Mouse (Mus musculus): ENCODE data around the gene Sirt7. TPM values are rescaled to one million over a fixed set of nuclear protein-coding genes. Genes with fewer than 3 reads are reported as not detected.
A peak's percentile ranks its signal among the peaks of the same experiment; 100 is the strongest.

The Sirt7 gene
- polyA plus RNA-seq, 1 experiment from 2014 or later = 32.7 TPM

- H3K9me3 ChIP-seq (replicated peaks) = no peaks in the 10 kb centered on the region
- no peak for ATAC-seq (replicated peaks; ENCODE audit: low FRiP score)
- peaks cover 45% of the 10 kb centered on the region for H3K36me3 ChIP-seq
- H3K4me1 ChIP-seq = peaks cover 51% of the 10 kb centered on the region
- WGBS = 87% methylated on average over 11 of the region's 11 CpGs
- no peak overlapping the region for H3K4me3 ChIP-seq (replicated peaks)
- H3K9ac ChIP-seq = no peak overlapping the region
- no peak overlapping the region for H3K4me2 ChIP-seq
- no peaks in the 10 kb centered on the region for H3K27me3 ChIP-seq
- no peak overlapping the region for H3K27ac ChIP-seq
Observed at GRCm38 (mm10) chr11:120626785-120627467, 1.9 kb upstream of the Sirt7 start.

GRCm38 (mm10) chr11:120624680-120625111 lies 344 bp downstream of the Sirt7 start:
- H3K4me3 ChIP-seq (replicated peaks) = peak overlapping the region; percentile 90
- peak overlapping the region; percentile 96 for H3K4me2 ChIP-seq
- WGBS = under 1% methylated on average over 53 of the region's 53 CpGs
- ATAC-seq (replicated peaks; ENCODE audit: low FRiP score) = peak; percentile 79
- H3K27ac ChIP-seq = peak overlapping the region; percentile 86
- peak overlapping the region; percentile 63 for H3K9ac ChIP-seq
- H3K9me3 ChIP-seq (replicated peaks) = no peaks in the 10 kb centered on the region
- peaks cover 28% of the 10 kb centered on the region for H3K4me1 ChIP-seq
- peaks cover 64% of the 10 kb centered on the region for H3K36me3 ChIP-seq
- no peaks in the 10 kb centered on the region for H3K27me3 ChIP-seq

- H3K9me3 ChIP-seq (replicated peaks) = no peaks in the 10 kb centered on the region
- H3K9ac ChIP-seq = peak overlapping the region; percentile 63
- H3K4me1 ChIP-seq = peaks cover 23% of the 10 kb centered on the region
- peak overlapping the region; percentile 96 for H3K4me2 ChIP-seq
- ATAC-seq (replicated peaks; ENCODE audit: low FRiP score) = peak; percentile 78
- H3K36me3 ChIP-seq = peaks cover 64% of the 10 kb centered on the region
- H3K27me3 ChIP-seq = no peaks in the 10 kb centered on the region
- peak overlapping the region; percentile 90 for H3K4me3 ChIP-seq (replicated peaks)
- 11% methylated on average over 30 of the region's 30 CpGs for WGBS
- H3K27ac ChIP-seq = peak overlapping the region; percentile 86
Observed at GRCm38 (mm10) chr11:120623961-120624679, 920 bp downstream of the Sirt7 start.

GRCm38 (mm10) chr11:120622805-120623204 lies 2.2 kb downstream of the Sirt7 start:
- Histone ChIP-seq H3K4me2 (no peak overlapping the region), H3K9me3 (replicated peaks) (no peaks in the 10 kb centered on the region), H3K9ac (no peak overlapping the region), H3K4me1 (peaks cover 26% of the 10 kb centered on the region), H3K27ac (no peak overlapping the region), H3K36me3 (peaks cover 65% of the 10 kb centered on the region), H3K27me3 (no peaks in the 10 kb centered on the region), H3K4me3 (replicated peaks) (no peak overlapping the region)
- ATAC-seq (replicated peaks; ENCODE audit: low FRiP score) = no peak
- 95% methylated on average over 6 of the region's 6 CpGs for WGBS

GRCm38 (mm10) chr11:120620195-120620594 lies 4.8 kb downstream of the Sirt7 start:
- H3K9ac ChIP-seq = no peak overlapping the region
- H3K4me1 ChIP-seq = peaks cover 38% of the 10 kb centered on the region
- 94% methylated on average over 14 of the region's 14 CpGs for WGBS
- H3K27ac ChIP-seq = no peak overlapping the region
- ATAC-seq (replicated peaks; ENCODE audit: low FRiP score) = no peak
- H3K36me3 ChIP-seq = peaks cover 56% of the 10 kb centered on the region
- H3K9me3 ChIP-seq (replicated peaks) = no peaks in the 10 kb centered on the region
- H3K27me3 ChIP-seq = no peaks in the 10 kb centered on the region
- H3K4me3 ChIP-seq (replicated peaks) = no peak overlapping the region
- H3K4me2 ChIP-seq = no peak overlapping the region

GRCm38 (mm10) chr11:120618619-120619535 lies 6.2 kb downstream of the Sirt7 start:
- no peak overlapping the region for H3K4me2 ChIP-seq
- no peak overlapping the region for H3K4me3 ChIP-seq (replicated peaks)
- no peaks in the 10 kb centered on the region for H3K27me3 ChIP-seq
- H3K9ac ChIP-seq = no peak overlapping the region
- WGBS = 90% methylated on average over 25 of the region's 25 CpGs
- peaks cover 30% of the 10 kb centered on the region for H3K4me1 ChIP-seq
- H3K36me3 ChIP-seq = peaks cover 64% of the 10 kb centered on the region
- no peak for ATAC-seq (replicated peaks; ENCODE audit: low FRiP score)
- peak overlapping the region; percentile 80; the same call in 1 of the 2 replicates for H3K27ac ChIP-seq
- H3K9me3 ChIP-seq (replicated peaks) = no peaks in the 10 kb centered on the region

GRCm38 (mm10) chr11:120617519-120618112 lies 7.4 kb downstream of the Sirt7 start, which contains the start of gene Pcyt2:
TSS of gene Pcyt2 (minus strand) at chr11:120617936.
- Histone ChIP-seq H3K4me3 (replicated peaks) (peak within 1 kb of the TSS; percentile 75), H3K4me2 (peak within 1 kb of the TSS; percentile 91), H3K9me3 (replicated peaks) (no peaks in the 10 kb centered on the region), H3K9ac (peak within 1 kb of the TSS; percentile 72), H3K27ac (peak within 1 kb of the TSS; percentile 80), H3K4me1 (peaks cover 25% of the 10 kb centered on the region), H3K27me3 (no peaks in the 10 kb centered on the region), H3K36me3 (peaks cover 69% of the 10 kb centered on the region)
- ATAC-seq (replicated peaks; ENCODE audit: low FRiP score) = peak; percentile 93
- WGBS = under 1% methylated on average over 56 of the region's 56 CpGs

GRCm38 (mm10) chr11:120616617-120617294 lies 8.3 kb downstream of the Sirt7 start:
- Histone ChIP-seq H3K4me1 (peaks cover 25% of the 10 kb centered on the region), H3K4me3 (replicated peaks) (peak overlapping the region; percentile 75), H3K4me2 (peak overlapping the region; percentile 91), H3K27ac (peak overlapping the region; percentile 80), H3K27me3 (no peaks in the 10 kb centered on the region), H3K9ac (peak overlapping the region; percentile 72), H3K36me3 (peaks cover 69% of the 10 kb centered on the region), H3K9me3 (replicated peaks) (no peaks in the 10 kb centered on the region)
- WGBS = 50% methylated on average over 4 of the region's 4 CpGs
- ATAC-seq (replicated peaks; ENCODE audit: low FRiP score) = no peak

- Histone ChIP-seq H3K9me3 (replicated peaks) (no peaks in the 10 kb centered on the region), H3K36me3 (peaks cover 70% of the 10 kb centered on the region), H3K4me1 (peaks cover 25% of the 10 kb centered on the region), H3K27me3 (no peaks in the 10 kb centered on the region), H3K27ac (no peak overlapping the region), H3K4me2 (peak overlapping the region; percentile 10; the same call in 1 of the 2 replicates), H3K9ac (no peak overlapping the region), H3K4me3 (replicated peaks) (no peak overlapping the region)
- 91% methylated on average over 11 of the region's 11 CpGs for WGBS
- ATAC-seq (replicated peaks; ENCODE audit: low FRiP score) = no peak
Observed at GRCm38 (mm10) chr11:120615606-120616203, 9.3 kb downstream of the Sirt7 start.

- 97% methylated on average over 6 of the region's 6 CpGs for WGBS
- H3K27me3 ChIP-seq = no peaks in the 10 kb centered on the region
- no peak for ATAC-seq (replicated peaks; ENCODE audit: low FRiP score)
- H3K4me2 ChIP-seq = no peak overlapping the region
- H3K27ac ChIP-seq = no peak overlapping the region
- H3K4me3 ChIP-seq (replicated peaks) = no peak overlapping the region
- H3K36me3 ChIP-seq = peaks cover 69% of the 10 kb centered on the region
- no peak overlapping the region for H3K9ac ChIP-seq
- no peaks in the 10 kb centered on the region for H3K9me3 ChIP-seq (replicated peaks)
- peaks cover 25% of the 10 kb centered on the region for H3K4me1 ChIP-seq
Observed at GRCm38 (mm10) chr11:120615167-120615566, 9.9 kb downstream of the Sirt7 start.

Data from kidney, embryonic 15.5 days (tissue).